Mouse (Mus musculus) C2C12 (cell line): ENCODE measurements around the gene Lmo7. TPM values are rescaled to one million over a fixed set of nuclear protein-coding genes. Genes with fewer than 3 reads are reported as not detected.

Experiments
- H3K27me3 ChIP-seq: one replicate; pipeline ENCODE4 v1.6.1; 2011; ENCODE audit not compliant: control insufficient read depth, insufficient read depth, insufficient read length
- H3K36me3 ChIP-seq: one replicate; pipeline ENCODE4 v1.6.1; 2011; ENCODE audit not compliant: control insufficient read depth, insufficient read depth
- H3K4me3 ChIP-seq: one replicate; pipeline ENCODE4 v1.5.1; 2011; ENCODE audit warnings: mild to moderate bottlenecking, control low read depth; ENCODE audit not compliant: poor library complexity, insufficient read depth, severe bottlenecking
- H3K79me2 ChIP-seq: one replicate; pipeline ENCODE4 v1.6.1; 2011; ENCODE audit not compliant: control insufficient read depth, insufficient read depth
- H3K79me3 ChIP-seq: one replicate; pipeline ENCODE4 v1.6.1; 2011; ENCODE audit warnings: low read depth, control low read depth
- H3ac ChIP-seq: one replicate; pipeline ENCODE3; 2011; ENCODE audit warnings: low read depth; ENCODE audit not compliant: control insufficient read depth, insufficient read length
- CEBPB ChIP-seq: IDR thresholded peaks from one replicate; pipeline ENCODE4 v1.6.1; 2011; ENCODE audit warnings: low read depth, mild to moderate bottlenecking, control low read depth, moderate library complexity
- CTCF ChIP-seq: IDR thresholded peaks from one replicate; pipeline ENCODE4 v1.5.1; 2011; ENCODE audit not compliant: control insufficient read depth, insufficient read depth, insufficient read length
- FOSL1 ChIP-seq: IDR thresholded peaks from one replicate; pipeline ENCODE4 v1.8.0; 2011; ENCODE audit warnings: mild to moderate bottlenecking, low read length; ENCODE audit not compliant: poor library complexity, insufficient read depth, severe bottlenecking
- MAX ChIP-seq: IDR thresholded peaks from one replicate; pipeline ENCODE4 v1.6.1; 2011; ENCODE audit warnings: mild to moderate bottlenecking, control low read depth
- MYOD1 ChIP-seq: IDR thresholded peaks from one replicate; pipeline ENCODE4 v1.6.1; 2011; ENCODE audit warnings: low read depth; ENCODE audit not compliant: control insufficient read depth, insufficient read length
- MYOG ChIP-seq: IDR thresholded peaks from one replicate; pipeline ENCODE4 v1.6.1; 2011; ENCODE audit not compliant: control insufficient read depth, insufficient read length; ENCODE audit errors: extremely low read depth
- USF1 ChIP-seq: IDR thresholded peaks from one replicate; pipeline ENCODE4 v1.6.1; 2011; ENCODE audit warnings: low read depth, mild to moderate bottlenecking, control low read depth, moderate library complexity
- polyA plus RNA-seq: library from polyadenylated mRNA; unstranded; fragments of >200 nt; fragmentation: generic; extraction: Trizol; gene quantifications from one replicate; pipeline ENCODE4 v1.2.1, GENCODE M21; 2012; ENCODE audit warnings: missing spikeins

Gene Lmo7
- polyA plus RNA-seq, 1 experiment, result 18.8 TPM

DNA sequence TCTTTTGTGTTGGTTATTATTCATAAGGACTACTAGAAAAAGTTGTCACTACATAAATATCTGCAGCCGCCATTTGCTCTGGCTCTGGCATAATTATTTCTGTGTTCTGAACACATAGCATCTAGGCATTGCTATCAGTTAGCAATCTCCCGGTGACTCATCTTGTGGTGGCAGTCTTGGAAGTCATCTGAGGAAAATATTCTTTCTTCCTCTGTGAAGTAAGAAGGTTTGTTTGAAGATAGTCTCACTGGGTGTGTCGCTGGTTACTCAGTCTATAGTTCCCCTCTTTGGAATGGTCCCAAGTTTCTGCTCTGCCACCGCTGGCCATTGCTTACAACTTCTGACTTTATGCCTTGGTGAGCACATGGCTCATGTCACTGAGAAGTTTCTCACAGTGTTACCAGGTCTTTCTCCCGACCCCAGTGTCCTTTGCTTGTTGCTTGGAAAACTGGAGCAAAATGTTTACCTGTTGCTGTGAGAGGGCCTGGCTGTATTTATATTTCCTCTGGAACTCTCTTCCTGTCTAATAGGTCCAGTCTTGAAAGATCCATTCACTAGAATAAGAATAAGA is 68.3 kb downstream of the Lmo7 start:
- TF ChIP-seq FOSL1, result peak; percentile 86
- peak; percentile 87 for TF ChIP-seq MAX
- TF ChIP-seq MYOD1, result peak; percentile 32
- no peak for TF ChIP-seq MYOG
- TF ChIP-seq CEBPB, result no peak
- no peak overlapping the region for H3K4me3 ChIP-seq
- no peaks in the 10 kb centered on the region for H3K27me3 ChIP-seq
- H3K36me3 ChIP-seq, result no peaks in the 10 kb centered on the region
- no peak overlapping the region for H3ac ChIP-seq
- H3K79me3 ChIP-seq, result no peaks in the 10 kb centered on the region
- H3K79me2 ChIP-seq, result no peaks in the 10 kb centered on the region

DNA sequence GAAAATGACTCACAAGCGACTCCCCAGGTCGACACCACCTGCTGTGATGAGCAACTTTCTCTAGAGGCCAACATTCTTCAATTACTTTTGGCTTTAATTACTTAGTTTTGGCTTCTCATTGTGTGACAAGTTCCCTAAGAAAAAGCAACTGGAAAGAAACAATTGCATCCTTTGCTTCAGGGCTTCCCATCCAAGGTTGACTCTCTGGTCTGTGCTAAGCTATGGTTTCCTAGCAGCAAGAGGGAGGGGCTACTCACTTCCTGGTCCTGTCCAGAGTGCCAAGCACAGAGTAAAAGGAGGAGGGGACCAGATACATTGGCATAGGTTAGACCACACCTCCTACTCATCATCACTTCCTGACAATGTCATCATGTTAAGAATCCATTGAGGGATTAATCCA is 69.0 kb downstream of the Lmo7 start:
- no peaks in the 10 kb centered on the region for H3K79me2 ChIP-seq
- TF ChIP-seq MAX (no peak), FOSL1 (no peak), USF1 (no peak), CTCF (no peak), MYOG (no peak)
- H3ac ChIP-seq, result no peak overlapping the region
- no peaks in the 10 kb centered on the region for H3K27me3 ChIP-seq
- no peaks in the 10 kb centered on the region for H3K79me3 ChIP-seq
- H3K4me3 ChIP-seq, result no peak overlapping the region
- H3K36me3 ChIP-seq, result no peaks in the 10 kb centered on the region

DNA sequence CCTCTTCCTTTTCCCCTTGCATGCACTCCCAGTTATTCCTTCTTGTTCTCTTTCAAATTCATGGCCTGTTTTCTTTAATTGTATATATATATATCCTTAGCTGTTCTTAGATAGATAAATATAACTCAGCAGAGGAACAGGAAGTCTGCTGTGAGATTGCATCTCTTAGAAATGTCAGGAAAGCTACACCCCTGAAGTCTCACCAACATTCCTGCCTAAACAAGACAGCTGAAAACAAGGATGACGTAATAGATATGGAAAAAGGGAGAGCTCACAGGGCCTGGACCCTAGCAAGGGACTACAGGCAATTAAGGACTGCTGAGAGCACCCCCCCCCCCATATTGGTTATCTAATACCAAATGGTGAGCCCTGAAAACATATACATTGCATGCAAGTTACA is 71.9 kb downstream of the Lmo7 start:
- Histone ChIP-seq H3ac (no peak overlapping the region), H3K27me3 (no peaks in the 10 kb centered on the region), H3K79me2 (no peaks in the 10 kb centered on the region), H3K79me3 (no peaks in the 10 kb centered on the region), H3K36me3 (no peaks in the 10 kb centered on the region), H3K4me3 (no peak overlapping the region)
- TF ChIP-seq CTCF (no peak), MYOG (no peak), FOSL1 (no peak)

DNA sequence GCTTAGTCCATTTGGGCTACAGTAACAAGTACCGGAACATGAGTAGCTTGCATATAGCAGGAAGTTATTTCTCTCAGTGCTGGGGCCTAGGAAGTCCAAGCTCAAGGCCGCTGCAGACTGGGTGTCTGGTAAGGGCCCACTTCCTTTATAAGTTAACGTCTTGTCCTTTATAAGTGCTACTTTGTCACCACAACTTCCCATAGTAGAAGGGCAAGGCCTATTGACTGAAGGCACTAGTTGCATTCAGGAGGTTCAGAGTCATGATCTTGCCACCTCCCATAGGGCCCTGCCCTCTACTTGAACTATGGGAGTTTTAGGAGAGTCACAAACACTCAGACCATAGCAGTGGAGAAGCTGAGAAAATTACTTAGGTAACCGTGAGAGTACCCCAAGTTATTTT is 74.4 kb downstream of the Lmo7 start:
- Histone ChIP-seq H3K79me3 (no peaks in the 10 kb centered on the region), H3K79me2 (no peaks in the 10 kb centered on the region), H3K27me3 (no peaks in the 10 kb centered on the region), H3K4me3 (no peak overlapping the region), H3K36me3 (no peaks in the 10 kb centered on the region), H3ac (no peak overlapping the region)
- TF ChIP-seq USF1, result no peak
- TF ChIP-seq MYOD1, result no peak
- no peak for TF ChIP-seq MYOG
- no peak for TF ChIP-seq CTCF
- TF ChIP-seq CEBPB, result no peak
- TF ChIP-seq FOSL1, result no peak
- TF ChIP-seq MAX, result no peak

DNA sequence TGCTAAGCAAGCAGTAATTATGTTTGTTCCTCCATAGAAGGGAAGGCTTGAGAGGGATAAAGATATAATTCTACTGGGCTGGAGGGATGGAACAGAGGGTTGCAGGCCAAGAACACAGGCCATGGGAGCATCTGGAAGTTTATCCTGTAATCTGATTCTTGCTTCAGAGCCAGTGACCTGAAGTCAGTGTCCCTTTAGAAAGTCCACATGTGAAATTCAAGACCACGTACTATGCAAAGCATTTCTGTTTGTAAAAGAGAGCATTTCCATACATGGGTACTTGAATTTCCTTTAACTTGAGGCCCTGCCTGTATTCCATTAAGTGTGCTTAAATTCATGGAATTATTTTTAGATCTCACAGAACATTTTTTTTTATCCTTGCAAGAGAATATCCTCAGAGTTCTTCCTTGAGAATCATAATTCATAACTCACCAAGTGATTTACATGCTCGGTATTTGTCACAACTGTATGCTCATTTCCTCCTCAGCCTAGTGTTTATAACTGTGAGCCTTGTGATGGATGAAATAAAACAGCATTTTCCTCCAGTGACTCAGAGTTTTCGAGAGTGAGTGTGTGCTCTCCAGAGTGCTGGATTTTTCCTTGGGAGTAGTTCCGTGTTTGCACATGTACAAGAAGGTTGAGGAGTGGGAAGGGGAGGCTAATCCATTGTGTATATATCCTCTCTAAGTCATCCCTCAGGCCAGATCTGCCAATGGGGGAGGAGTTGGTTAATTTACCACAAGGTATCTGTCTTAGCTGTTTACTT is 75.0 kb downstream of the Lmo7 start:
- Histone ChIP-seq H3ac (no peak overlapping the region), H3K79me2 (no peaks in the 10 kb centered on the region), H3K36me3 (no peaks in the 10 kb centered on the region), H3K4me3 (no peak overlapping the region), H3K79me3 (no peaks in the 10 kb centered on the region), H3K27me3 (no peaks in the 10 kb centered on the region)
- TF ChIP-seq FOSL1 (no peak), MAX (peak; percentile 60)

DNA sequence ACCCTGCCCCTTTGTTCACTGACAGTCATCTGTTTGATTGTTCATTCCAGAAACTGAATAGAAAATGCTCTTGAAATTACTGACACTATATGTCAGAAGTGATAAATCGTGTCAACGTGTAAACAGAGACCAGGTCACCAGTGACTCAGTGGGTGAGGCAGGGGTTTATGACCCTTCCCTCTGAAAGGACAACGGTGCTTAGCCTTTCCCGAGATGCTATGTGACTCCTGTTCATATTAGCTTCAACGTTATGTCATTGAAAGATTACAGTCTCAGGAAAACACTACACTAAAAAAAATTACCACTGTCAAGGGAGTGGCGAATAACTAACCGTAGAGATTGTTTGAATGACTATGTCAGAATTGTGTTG is 75.6 kb downstream of the Lmo7 start:
- no peak for TF ChIP-seq CEBPB
- TF ChIP-seq FOSL1, result peak; percentile 34
- H3K4me3 ChIP-seq, result no peak overlapping the region
- no peaks in the 10 kb centered on the region for H3K36me3 ChIP-seq
- H3ac ChIP-seq, result no peak overlapping the region
- no peaks in the 10 kb centered on the region for H3K79me2 ChIP-seq
- H3K27me3 ChIP-seq, result no peaks in the 10 kb centered on the region
- no peaks in the 10 kb centered on the region for H3K79me3 ChIP-seq
